Mouse (Mus musculus) E14TG2a.4 (cell line): Measurements from ENCODE around the gene Eef1akmt3.

Experiments used
- H3K27me3 ChIP-seq: 2 replicates; pipeline ENCODE4 v1.6.1; 2014; ENCODE audit warnings: low read length, control low read depth; ENCODE audit not compliant: insufficient read depth
- H3K36me3 ChIP-seq: 2 replicates; pipeline ENCODE4 v1.6.1; 2014; ENCODE audit warnings: low read length, control low read depth; ENCODE audit not compliant: insufficient read depth
- H3K4me1 ChIP-seq: replicated peaks from 2 replicates; pipeline ENCODE4 v1.6.1; 2014; ENCODE audit warnings: low read depth, low read length, control low read depth
- H3K4me3 ChIP-seq: replicated peaks from 2 replicates; pipeline ENCODE4 v1.5.1; 2014; ENCODE audit warnings: mild to moderate bottlenecking, low read length
- H3K9me3 ChIP-seq: 2 replicates; pipeline ENCODE4 v1.6.1; 2014; ENCODE audit warnings: low read length, control low read depth
- CTCF ChIP-seq: conservative IDR thresholded peaks from 2 replicates; pipeline ENCODE4 v1.5.1; 2014; ENCODE audit warnings: low read length
- NANOG ChIP-seq: IDR thresholded peaks from 2 replicates; pipeline ENCODE4 v1.6.1; 2014; ENCODE audit warnings: borderline replicate concordance, low read length, mixed read lengths
- POU5F1 ChIP-seq: IDR thresholded peaks from 2 replicates; pipeline ENCODE4 v1.6.1; 2014; ENCODE audit warnings: low read length, borderline replicate concordance

Eef1akmt3 gene

DNA sequence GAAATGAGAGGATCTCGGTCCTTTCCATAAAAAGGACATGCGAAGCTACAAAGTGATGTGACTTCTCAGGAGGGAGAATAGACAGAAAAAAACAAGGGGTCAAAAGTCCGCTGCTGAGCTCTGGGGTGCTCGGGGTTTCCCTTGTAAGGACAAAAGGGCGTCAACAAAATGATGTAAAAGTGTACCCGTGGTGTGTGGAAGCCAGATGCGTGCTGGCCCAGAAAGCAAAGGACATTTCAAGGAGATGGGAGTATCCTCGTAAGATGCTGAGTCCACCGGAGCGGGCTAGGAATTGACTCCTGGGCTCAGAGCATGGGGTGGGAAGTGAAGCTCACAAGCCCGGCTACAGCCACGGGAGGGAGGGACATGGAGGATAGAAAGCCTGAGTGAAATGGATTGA, 3.7 kb downstream of the Eef1akmt3 start:
- Histone ChIP-seq H3K4me1 (peaks cover 78% of the 10 kb centered on the region), H3K4me3 (0 out of 2 replicates have a peak overlapping the region, but pooled peaks have one; percentile 10), H3K9me3 (no peaks in the 10 kb centered on the region), H3K27me3 (0 out of 2 replicates have a peak, but pooled peaks cover 4% of the 10 kb centered on the region), H3K36me3 (peaks cover 5% of the 10 kb centered on the region)
- no peak for TF ChIP-seq POU5F1
- no peak for TF ChIP-seq CTCF
- TF ChIP-seq NANOG: no peak

DNA sequence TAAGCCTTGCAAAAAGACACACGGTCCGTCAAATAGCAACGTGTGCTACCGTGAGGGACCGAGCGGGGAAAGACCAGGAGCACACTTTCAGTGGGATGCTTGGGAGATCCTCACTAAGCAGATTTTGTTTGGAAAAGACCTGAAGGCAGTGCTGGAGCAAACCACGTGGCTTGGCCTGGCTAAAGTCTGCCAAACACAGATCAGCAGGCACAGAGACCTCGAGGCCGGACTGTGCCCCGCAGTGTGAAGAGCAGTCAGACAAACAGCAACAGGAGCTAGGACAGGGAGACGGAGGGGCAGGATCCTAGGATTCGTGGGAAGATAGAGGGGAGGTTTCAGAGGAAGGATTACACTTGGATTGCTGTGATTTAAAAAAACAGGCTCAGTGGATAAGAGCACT, 5.0 kb downstream of the Eef1akmt3 start:
- TF ChIP-seq CTCF (no peak), POU5F1 (no peak), NANOG (no peak)
- Histone ChIP-seq H3K36me3 (peaks cover 5% of the 10 kb centered on the region; the same call in 1 of the 2 replicates), H3K4me3 (no peak overlapping the region), H3K27me3 (0 out of 2 replicates have a peak, but pooled peaks cover 4% of the 10 kb centered on the region), H3K9me3 (no peaks in the 10 kb centered on the region), H3K4me1 (peaks cover 72% of the 10 kb centered on the region)

DNA sequence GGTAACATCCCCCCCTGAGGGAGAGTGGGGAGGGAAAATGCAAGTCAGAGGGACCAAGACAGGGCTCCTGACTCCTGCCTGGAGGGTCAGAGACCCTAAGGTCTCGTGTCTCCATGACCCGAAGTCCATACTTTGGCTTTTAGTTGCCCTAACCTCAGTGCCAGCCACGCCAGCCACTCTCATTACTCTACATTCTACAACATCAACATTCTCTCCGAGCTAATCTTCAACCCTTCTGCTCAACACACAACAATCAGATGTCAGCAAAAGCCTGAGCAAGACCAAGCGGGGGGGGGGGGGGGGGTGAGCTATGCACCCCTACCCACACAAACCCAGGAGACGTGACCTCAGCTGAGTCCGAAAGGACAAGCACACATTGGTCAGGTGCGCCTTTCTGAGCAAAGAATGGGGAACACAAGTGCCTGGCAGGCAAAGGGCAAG, 8.0 kb downstream of the Eef1akmt3 start:
- TF ChIP-seq POU5F1 (no peak), NANOG (no peak), CTCF (no peak)
- H3K9me3 ChIP-seq: no peaks in the 10 kb centered on the region
- peak overlapping the region; percentile 61 for H3K4me3 ChIP-seq
- 0 out of 2 replicates have a peak, but pooled peaks cover 3% of the 10 kb centered on the region for H3K27me3 ChIP-seq
- peaks cover 17% of the 10 kb centered on the region for H3K36me3 ChIP-seq
- H3K4me1 ChIP-seq: peaks cover 65% of the 10 kb centered on the region

DNA sequence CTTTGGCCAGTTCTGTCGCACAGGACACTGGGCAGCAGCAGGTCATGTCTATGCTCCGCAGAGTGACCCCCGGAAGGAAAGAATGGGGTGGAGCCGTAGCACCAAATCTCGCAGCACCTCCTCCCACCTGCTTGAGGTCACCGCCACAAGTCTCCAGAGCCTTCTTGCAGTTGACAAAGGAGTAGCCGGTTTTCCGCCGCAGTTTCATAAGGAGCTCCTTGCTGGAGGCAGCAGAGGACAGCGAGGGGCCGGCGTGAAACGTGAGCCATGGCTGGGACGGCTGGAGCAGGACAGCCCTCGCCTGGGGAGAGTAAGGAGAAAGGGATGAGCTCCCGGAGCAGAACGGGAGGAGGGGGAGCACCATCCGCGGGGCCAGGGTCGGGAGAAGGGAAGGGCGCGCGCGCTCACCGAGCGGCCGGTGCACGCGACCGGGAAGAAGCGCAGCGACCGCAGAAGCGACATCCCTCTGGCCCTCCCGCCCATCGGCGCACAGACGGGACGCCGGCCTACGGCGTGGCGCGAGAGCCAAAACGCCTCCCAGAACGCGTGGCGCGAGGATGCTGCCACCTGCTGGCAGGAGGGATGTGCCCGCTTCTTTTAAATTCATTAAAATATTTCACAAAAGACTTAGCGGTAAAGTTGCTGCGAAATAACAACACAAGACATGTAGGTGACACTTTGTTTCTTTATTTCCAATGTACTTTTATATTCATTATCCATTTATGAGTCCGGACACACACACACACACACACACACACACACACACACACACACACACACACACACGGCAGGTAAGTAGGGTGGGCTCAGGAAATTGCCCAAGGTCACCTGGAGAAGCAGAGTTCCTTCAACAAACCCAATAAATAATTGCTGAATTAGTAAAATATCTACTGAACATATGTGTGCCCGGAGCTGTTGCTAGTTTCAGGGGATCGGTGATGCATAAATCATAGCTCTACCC, 10.7 kb downstream of the Eef1akmt3 start, which contains the start of gene Tsfm:
Tsfm (minus strand) TSS at position 505 of the 961 bp plus-strand sequence.
- peaks cover 42% of the 10 kb centered on the region for H3K4me1 ChIP-seq
- H3K4me3 ChIP-seq: peak within 1 kb of the TSS; percentile 98
- no peak for TF ChIP-seq NANOG
- TF ChIP-seq POU5F1: no peak
- TF ChIP-seq CTCF: peak; percentile 58
- peaks cover 40% of the 10 kb centered on the region for H3K36me3 ChIP-seq
- H3K27me3 ChIP-seq: no peaks in the 10 kb centered on the region
- H3K9me3 ChIP-seq: no peaks in the 10 kb centered on the region

DNA sequence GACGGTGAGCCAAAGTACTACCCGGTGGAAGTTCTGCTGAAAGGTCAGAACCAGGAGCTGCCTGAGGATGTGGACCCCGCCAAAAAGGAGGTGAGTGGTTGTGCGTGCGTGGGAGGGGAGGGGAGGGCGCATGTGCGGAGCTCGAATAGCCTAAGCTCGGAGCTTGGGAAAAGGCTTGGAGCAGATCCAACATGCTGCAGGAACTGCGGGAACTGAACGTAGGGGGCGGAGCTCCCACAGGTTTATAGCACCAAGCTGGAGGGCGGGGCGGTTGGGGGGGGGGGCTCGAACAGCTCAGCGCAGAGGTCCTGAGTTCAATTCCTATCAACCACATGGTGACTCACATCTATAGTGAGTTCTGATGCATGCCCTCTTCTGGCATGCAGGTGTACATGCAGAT, 22.9 kb downstream of the Eef1akmt3 start:
- TF ChIP-seq NANOG (no peak), CTCF (no peak), POU5F1 (no peak)
- Histone ChIP-seq H3K36me3 (peaks cover 21% of the 10 kb centered on the region), H3K4me1 (peaks cover 39% of the 10 kb centered on the region), H3K9me3 (no peaks in the 10 kb centered on the region), H3K27me3 (peaks cover 9% of the 10 kb centered on the region; the same call in 1 of the 2 replicates), H3K4me3 (no peak overlapping the region)

DNA sequence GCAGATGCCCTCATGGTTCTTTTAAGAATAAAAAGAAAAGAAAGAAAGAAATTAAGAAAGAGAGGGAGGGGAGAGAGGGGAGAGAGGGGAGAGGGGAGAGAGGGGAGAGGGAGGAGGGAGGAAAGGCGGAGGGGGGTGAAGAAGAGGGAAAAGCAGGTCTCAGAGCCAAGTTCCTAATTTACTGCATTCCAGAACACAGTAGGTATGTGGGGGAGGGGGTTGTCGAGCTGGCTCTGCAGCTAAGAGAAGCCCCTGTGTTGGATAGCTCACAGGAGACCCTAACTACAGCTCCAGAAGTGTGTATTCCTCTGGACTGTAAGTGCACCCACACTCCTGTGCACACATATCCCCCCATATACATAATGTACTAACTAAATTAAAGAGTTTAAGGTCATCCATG, 24.2 kb downstream of the Eef1akmt3 start:
- H3K36me3 ChIP-seq: peaks cover 9% of the 10 kb centered on the region; the same call in 1 of the 2 replicates
- TF ChIP-seq CTCF (no peak), POU5F1 (no peak), NANOG (no peak)
- peaks cover 28% of the 10 kb centered on the region for H3K4me1 ChIP-seq
- no peak overlapping the region for H3K4me3 ChIP-seq
- H3K27me3 ChIP-seq: peaks cover 10% of the 10 kb centered on the region; the same call in 1 of the 2 replicates
- no peaks in the 10 kb centered on the region for H3K9me3 ChIP-seq

DNA sequence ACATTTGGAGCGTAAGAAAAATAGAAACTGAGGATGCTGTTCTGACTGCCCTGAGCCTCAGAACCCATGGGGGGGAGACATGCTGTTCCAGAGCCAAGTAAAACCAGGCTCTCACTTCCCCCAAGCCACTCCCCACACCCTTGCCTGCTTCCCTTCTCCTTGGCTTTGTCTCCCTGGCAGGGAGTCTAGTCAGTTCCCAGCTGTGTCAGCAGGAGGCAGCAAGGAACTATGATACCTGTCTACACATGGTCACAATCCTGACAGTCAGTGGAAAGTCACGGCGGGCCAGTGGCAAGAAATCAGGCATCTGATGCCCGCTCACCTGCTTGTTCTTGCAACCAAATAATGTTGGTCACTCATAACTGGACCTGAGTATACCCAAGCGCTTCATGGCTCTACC, 24.8 kb downstream of the Eef1akmt3 start:
- TF ChIP-seq POU5F1: no peak
- peak; percentile 21 for TF ChIP-seq CTCF
- H3K4me1 ChIP-seq: peaks cover 27% of the 10 kb centered on the region
- peaks cover 16% of the 10 kb centered on the region for H3K27me3 ChIP-seq
- peaks cover 4% of the 10 kb centered on the region; the same call in 1 of the 2 replicates for H3K36me3 ChIP-seq
- H3K4me3 ChIP-seq: no peak overlapping the region
- H3K9me3 ChIP-seq: no peaks in the 10 kb centered on the region

DNA sequence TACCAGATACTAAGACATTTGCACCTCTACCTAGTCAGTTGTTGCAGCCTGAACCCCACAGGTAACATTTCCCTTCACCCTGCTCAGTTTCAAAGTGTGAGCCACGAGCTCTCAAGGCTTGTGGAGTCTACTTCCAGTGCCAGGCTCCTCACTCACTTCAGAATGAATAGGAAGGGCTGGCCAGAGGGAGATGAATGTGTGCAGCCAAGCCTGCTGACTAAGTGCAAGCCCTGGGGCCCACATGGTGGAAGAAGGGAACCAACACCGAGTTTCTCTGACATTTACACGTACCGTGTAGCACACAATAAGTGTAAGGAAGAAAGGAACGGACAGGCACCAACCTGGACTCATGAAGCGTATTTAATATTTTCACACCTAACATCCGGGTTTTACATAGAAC, 37.5 kb downstream of the Eef1akmt3 start:
- Histone ChIP-seq H3K27me3 (peaks cover 35% of the 10 kb centered on the region), H3K9me3 (no peaks in the 10 kb centered on the region), H3K4me1 (peaks cover 32% of the 10 kb centered on the region), H3K4me3 (no peak overlapping the region), H3K36me3 (peaks cover 14% of the 10 kb centered on the region)
- TF ChIP-seq CTCF (no peak), POU5F1 (no peak), NANOG (no peak)
